Mouse (Mus musculus) thymus, adult 2 months (tissue): ENCODE results near the gene Smad9. TPM values are rescaled to one million over a fixed set of nuclear protein-coding genes. Genes with fewer than 3 reads are reported as not detected.
A peak's percentile ranks its signal among the peaks of the same experiment; 100 is the strongest.

ENCODE experiments used
- DNase-seq: peaks from one replicate; pipeline ENCODE4 v3.0.0; 2021
- H3K27ac ChIP-seq: fragments of 200-500 bp; 2 replicates; pipeline ENCODE4 v1.5.1; 2012; ENCODE audit warnings: low read length, control low read depth; ENCODE audit not compliant: control insufficient read depth, insufficient read depth
- H3K27me3 ChIP-seq: fragments of 200-500 bp; 2 replicates; pipeline ENCODE4 v1.6.1; 2012; ENCODE audit warnings: mild to moderate bottlenecking, low read length, moderate library complexity, mixed read lengths; ENCODE audit not compliant: control insufficient read depth, insufficient read depth
- H3K36me3 ChIP-seq: fragments of 200-500 bp; 2 replicates; pipeline ENCODE4 v1.6.1; 2012; ENCODE audit warnings: mild to moderate bottlenecking, low read length, moderate library complexity; ENCODE audit not compliant: control insufficient read depth, insufficient read depth
- H3K4me1 ChIP-seq: fragments of 200-500 bp; replicated peaks from 2 replicates; pipeline ENCODE4 v1.6.1; 2012; ENCODE audit warnings: low read length; ENCODE audit not compliant: control insufficient read depth, insufficient read depth
- H3K4me3 ChIP-seq: fragments of 200-500 bp; 2 replicates; pipeline ENCODE4 v1.5.1; 2012; ENCODE audit warnings: mild to moderate bottlenecking, low read length, control low read depth, moderate library complexity; ENCODE audit not compliant: control insufficient read depth, insufficient read depth
- CTCF ChIP-seq: fragments of 200-500 bp; IDR thresholded peaks from 2 replicates; pipeline ENCODE4 v1.5.1; 2012; ENCODE audit warnings: mild to moderate bottlenecking, control low read depth, low read length, moderate library complexity, borderline replicate concordance; ENCODE audit not compliant: control insufficient read depth, poor library complexity, insufficient read depth; ENCODE audit errors: extremely low read depth
- POLR2A ChIP-seq: fragments of 200-500 bp; IDR thresholded peaks from 2 replicates; pipeline ENCODE4 v1.6.1; 2012; ENCODE audit warnings: mild to moderate bottlenecking, low read length, control low read depth, moderate library complexity; ENCODE audit not compliant: control insufficient read depth, poor library complexity, insufficient read depth; ENCODE audit errors: extremely low read depth
- WGBS: fragments of 180-500 bp; shearing (Covaris S2); methylation state at CpG from one replicate; pipeline ENCODE4 v1.1.7; 2018; 5-methylcytosine and 5-hydroxymethylcytosine counted together
- polyA plus RNA-seq: library from polyadenylated mRNA; depleted of rRNA; stranded (reverse); fragments of >200 nt; gene quantifications from 2 replicates; pipeline ENCODE4 v1.2.3, GENCODE M21; 2012; rRNA removed

The Smad9 gene
- polyA plus RNA-seq, 1 experiment: 0.36 TPM

DNA sequence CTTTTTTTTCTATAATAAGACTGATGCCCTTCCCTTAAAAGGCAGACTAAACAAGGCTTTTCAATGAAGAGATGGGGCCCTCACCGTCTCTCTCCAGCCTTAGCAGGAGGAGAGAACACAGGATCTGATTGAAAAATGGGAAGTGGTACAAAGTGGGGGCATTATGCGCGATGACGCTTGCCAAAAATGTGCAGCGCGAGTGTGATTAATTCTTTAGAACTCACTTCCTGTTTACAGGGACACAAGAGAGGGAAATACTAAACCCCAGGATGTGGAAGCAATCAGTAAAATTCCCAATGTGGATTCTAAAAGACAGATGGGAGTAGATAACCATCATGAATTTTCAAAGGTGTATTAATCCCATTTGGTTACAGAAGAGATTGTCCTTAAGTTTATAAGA, 59.2 kb downstream of the Smad9 start:
- Histone ChIP-seq H3K36me3 (no peaks in the 10 kb centered on the region), H3K4me1 (no peaks in the 10 kb centered on the region), H3K27me3 (no peaks in the 10 kb centered on the region), H3K27ac (no peak overlapping the region), H3K4me3 (no peak overlapping the region)
- TF ChIP-seq CTCF: no peak
- TF ChIP-seq POLR2A: no peak
- 9% methylated on average over 6 of the region's 6 CpGs for WGBS
- no peak for DNase-seq

DNA sequence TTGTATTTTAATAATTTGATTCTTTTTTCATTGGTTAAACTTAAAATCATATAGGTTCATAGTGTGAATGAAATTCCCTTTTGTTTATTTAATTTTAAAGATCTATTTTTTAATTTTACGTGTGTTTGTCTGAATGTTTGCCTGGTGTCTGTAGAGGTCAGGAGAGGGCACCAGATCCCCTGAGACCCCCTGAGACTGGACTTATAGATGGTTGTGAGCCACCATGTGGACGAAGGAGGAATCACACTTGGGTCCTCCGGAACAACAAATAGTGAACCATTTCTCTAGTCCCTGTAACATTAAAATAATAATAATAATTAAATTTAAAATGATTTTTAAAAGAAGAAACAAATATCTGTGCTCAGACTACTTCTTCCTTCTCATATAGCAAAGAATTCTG, 59.9 kb downstream of the Smad9 start:
- H3K27me3 ChIP-seq: no peaks in the 10 kb centered on the region
- H3K4me3 ChIP-seq: no peak overlapping the region
- WGBS: 10% methylated on average over 3 of the region's 3 CpGs
- H3K4me1 ChIP-seq: no peaks in the 10 kb centered on the region
- TF ChIP-seq CTCF (no peak), POLR2A (no peak)
- H3K27ac ChIP-seq: no peak overlapping the region
- DNase-seq: peak; percentile 66
- H3K36me3 ChIP-seq: no peaks in the 10 kb centered on the region

DNA sequence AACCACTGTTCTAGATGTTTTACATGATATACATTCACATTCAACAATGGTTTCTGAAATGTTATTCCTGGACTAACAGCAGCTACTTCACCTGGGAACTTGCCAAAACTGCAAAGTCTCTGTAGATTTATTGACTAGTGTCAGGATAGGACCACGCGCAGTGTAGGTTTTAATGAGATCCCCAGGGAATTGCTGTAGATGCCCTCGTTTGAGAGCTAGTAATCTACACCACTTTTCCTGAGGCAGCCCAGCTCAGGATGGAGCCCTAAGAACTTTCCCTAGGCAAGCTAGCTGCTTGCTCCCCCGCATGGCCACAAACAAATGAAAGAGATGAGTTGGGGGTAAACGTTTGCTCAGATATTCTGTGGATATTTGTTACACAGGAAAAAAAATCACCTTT, 67.1 kb downstream of the Smad9 start:
- Histone ChIP-seq H3K36me3 (no peaks in the 10 kb centered on the region), H3K4me1 (no peaks in the 10 kb centered on the region), H3K27me3 (no peaks in the 10 kb centered on the region), H3K27ac (no peak overlapping the region), H3K4me3 (no peak overlapping the region)
- no peak for DNase-seq
- WGBS: 80% methylated on average over 5 of the region's 5 CpGs
- TF ChIP-seq CTCF (no peak), POLR2A (no peak)

DNA sequence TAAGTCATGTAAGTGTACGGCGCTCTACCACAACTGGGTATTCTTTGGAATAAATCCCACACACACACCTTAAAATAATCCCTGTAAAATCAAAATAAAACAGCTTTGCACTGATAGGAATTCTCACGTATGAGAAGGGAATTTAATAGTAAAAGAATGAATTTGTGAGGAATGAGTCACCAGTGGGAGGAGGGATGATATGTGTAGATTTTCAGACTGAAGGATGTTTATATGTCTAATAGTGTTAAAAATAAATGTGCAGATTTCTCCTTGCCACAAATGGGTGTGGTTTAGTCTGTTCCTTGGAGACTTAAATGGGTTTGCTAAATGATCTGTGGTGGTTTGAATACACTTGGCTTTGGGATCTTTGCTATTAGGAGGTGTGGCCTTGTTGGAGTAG, 77.1 kb downstream of the Smad9 start:
- no peak for DNase-seq
- Histone ChIP-seq H3K4me1 (no peaks in the 10 kb centered on the region), H3K4me3 (no peak overlapping the region), H3K27me3 (no peaks in the 10 kb centered on the region), H3K27ac (no peak overlapping the region), H3K36me3 (no peaks in the 10 kb centered on the region)
- TF ChIP-seq CTCF: no peak
- TF ChIP-seq POLR2A: no peak
- 96% methylated on average over 3 of the region's 3 CpGs for WGBS

- Histone ChIP-seq H3K4me1 (no peaks in the 10 kb centered on the region), H3K4me3 (no peak overlapping the region), H3K27ac (no peak overlapping the region), H3K36me3 (no peaks in the 10 kb centered on the region), H3K27me3 (no peaks in the 10 kb centered on the region)
- DNase-seq: no peak
- TF ChIP-seq POLR2A (no peak), CTCF (no peak)
- WGBS: 92% methylated on average over 2 of the region's 2 CpGs
Observed at GRCm38 (mm10) chr3:54835421-54835820, 80.0 kb downstream of the Smad9 start.

Other genes with a start within 250 kb of the Smad9 start
- 103 and 117 TPM in 2 replicates for gene Supt20, start 62.8 kb upstream of the Smad9 start, polyA plus RNA-seq
- not detected in 2 replicates for gene Gm21958, start 41.2 kb upstream of the Smad9 start, polyA plus RNA-seq
- gene Exosc8, start 20.2 kb upstream of the Smad9 start, polyA plus RNA-seq: 73.9 and 76.4 TPM in 2 replicates
- gene Alg5, start 20.0 kb upstream of the Smad9 start, polyA plus RNA-seq: 13.2 and 15.7 TPM in 2 replicates
- gene Rfxap, start 52.2 kb downstream of the Smad9 start, polyA plus RNA-seq: 29.8 and 42.3 TPM in 2 replicates
- gene Sertm1, start 160.3 kb downstream of the Smad9 start, polyA plus RNA-seq: 0.04 and 0.12 TPM in 2 replicates